Mouse (Mus musculus): ENCODE results near the gene Parp4. TPM values are rescaled to one million over a fixed set of nuclear protein-coding genes. Genes with fewer than 3 reads are reported as not detected.

The Parp4 gene
- polyA plus RNA-seq, 1 experiment = 20.5 TPM

DNA sequence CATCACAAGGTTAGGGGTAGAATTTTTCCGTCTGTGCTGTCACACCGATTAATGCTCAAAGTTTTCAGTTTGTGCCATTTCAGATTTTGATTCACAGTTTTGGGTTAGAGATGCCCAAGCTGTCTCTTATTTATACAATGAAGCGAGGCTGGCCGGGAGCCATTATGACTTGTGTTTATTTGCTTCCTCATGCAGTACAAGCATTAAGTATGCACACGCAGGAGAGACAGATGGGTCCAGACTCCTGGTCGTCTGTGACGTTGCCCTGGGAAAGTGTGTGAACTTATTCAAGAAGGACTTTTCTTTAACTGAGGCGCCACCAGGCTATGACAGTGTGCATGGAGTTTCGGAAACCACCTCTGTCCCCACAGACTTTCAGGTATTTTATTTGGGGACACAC lies 26.6 kb downstream of the Parp4 start:
- Histone ChIP-seq H3K4me3 (ENCODE audit: insufficient read depth, low read length) (no peak overlapping the region), H3K27ac (ENCODE audit: insufficient read depth, low read length) (no peak overlapping the region), H3K4me1 (ENCODE audit: control insufficient read depth, insufficient read depth, low read length) (no peaks in the 10 kb centered on the region)
- TF ChIP-seq POLR2A (IDR thresholded peaks at IDR 0.05; ENCODE audit: low read depth, low read length) (no peak), CTCF (IDR thresholded peaks at IDR 0.05; ENCODE audit: borderline replicate concordance, insufficient read depth, low read length) (no peak)

DNA sequence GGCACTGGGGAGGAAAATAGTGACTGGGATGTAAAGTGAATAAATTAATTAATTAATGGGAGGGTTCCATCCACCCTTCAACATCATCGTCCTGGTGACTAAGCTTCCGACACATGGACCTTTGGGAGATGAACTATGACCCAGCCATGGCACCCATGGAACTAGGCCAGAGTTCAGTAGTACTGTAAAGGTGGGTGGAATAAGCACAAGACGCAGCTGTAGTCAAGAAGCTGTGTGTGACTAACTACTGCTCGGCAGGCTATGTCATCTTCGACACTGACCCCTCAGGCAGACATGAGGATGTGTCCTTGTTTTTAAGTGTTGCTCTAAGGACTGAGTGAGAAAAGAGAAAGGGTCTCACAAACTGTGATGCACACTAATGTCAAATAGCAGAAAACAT lies 29.0 kb downstream of the Parp4 start:
- Histone ChIP-seq H3K4me1 (ENCODE audit: control insufficient read depth, insufficient read depth, low read length) (no peaks in the 10 kb centered on the region), H3K27ac (ENCODE audit: insufficient read depth, low read length) (no peak overlapping the region), H3K4me3 (ENCODE audit: insufficient read depth, low read length) (no peak overlapping the region)
- TF ChIP-seq POLR2A (IDR thresholded peaks at IDR 0.05; ENCODE audit: low read depth, low read length) = no peak
- TF ChIP-seq CTCF (IDR thresholded peaks at IDR 0.05; ENCODE audit: borderline replicate concordance, insufficient read depth, low read length) = no peak

DNA sequence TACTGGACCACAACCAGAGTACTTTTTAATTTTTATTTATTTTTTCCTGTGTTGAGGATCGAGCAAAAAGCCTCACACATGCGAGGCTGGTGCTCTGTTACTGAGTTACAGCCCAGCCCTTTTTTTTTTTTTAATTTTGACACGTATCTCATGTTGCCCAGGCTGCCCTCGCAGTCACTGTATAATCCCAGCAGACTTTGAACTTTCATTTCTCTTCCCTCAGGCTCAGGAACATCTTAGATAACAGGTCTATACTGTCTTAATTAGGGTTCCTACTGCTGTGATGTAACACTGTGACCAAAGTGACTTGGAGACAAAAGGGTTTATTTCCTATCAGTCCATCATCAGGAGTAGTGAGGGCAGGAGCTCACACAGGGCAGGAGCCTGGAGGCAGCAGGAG lies 29.7 kb downstream of the Parp4 start:
- H3K4me1 ChIP-seq (ENCODE audit: control insufficient read depth, insufficient read depth, low read length) = no peaks in the 10 kb centered on the region
- H3K27ac ChIP-seq (ENCODE audit: insufficient read depth, low read length) = no peak overlapping the region
- no peak for TF ChIP-seq CTCF (IDR thresholded peaks at IDR 0.05; ENCODE audit: borderline replicate concordance, insufficient read depth, low read length)
- no peak for TF ChIP-seq POLR2A (IDR thresholded peaks at IDR 0.05; ENCODE audit: low read depth, low read length)
- no peak overlapping the region for H3K4me3 ChIP-seq (ENCODE audit: insufficient read depth, low read length)

DNA sequence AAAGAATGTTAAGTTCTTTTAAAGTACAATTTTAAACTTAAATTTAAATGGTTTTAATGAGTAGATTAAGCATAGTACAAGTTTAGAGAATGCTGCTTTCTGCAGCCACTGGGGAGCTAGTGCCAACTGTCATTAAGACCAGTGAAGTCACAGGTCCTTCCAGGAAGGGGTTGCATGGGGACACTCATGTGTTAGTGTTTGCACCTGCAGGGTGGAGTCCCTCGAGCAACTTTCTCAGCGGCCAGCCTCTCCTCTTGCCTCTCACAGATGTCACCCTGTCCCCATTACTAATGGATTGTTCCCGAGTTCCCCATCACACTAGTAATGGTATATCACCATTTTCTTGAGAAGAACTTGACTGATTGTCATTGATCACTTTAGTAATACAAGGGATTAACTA lies 37.8 kb downstream of the Parp4 start:
- no peak for TF ChIP-seq CTCF (IDR thresholded peaks at IDR 0.05; ENCODE audit: borderline replicate concordance, insufficient read depth, low read length)
- no peak for TF ChIP-seq POLR2A (IDR thresholded peaks at IDR 0.05; ENCODE audit: low read depth, low read length)
- no peak overlapping the region for H3K4me3 ChIP-seq (ENCODE audit: insufficient read depth, low read length)
- H3K4me1 ChIP-seq (ENCODE audit: control insufficient read depth, insufficient read depth, low read length) = no peaks in the 10 kb centered on the region

DNA sequence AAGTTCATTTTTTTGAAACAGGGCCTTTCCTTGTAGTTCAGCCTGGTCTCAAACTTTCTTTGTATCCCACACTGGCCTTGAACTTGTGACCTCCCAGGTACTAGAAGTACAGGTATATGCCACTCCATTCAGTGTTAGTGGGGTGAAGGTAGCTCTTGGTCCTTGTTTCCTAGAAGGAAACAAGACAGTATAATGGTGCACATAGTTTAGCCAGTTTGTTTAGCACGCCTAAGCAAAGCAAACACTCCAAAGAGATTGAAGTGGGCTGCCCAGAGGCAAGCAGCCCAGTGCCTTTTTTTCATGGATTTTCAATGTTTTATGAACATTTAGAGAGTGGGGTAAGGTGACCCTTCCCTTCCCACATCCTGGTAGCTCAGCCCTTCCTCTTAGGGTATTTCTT lies 42.1 kb downstream of the Parp4 start:
- Histone ChIP-seq H3K4me1 (ENCODE audit: control insufficient read depth, insufficient read depth, low read length) (no peaks in the 10 kb centered on the region), H3K27ac (ENCODE audit: insufficient read depth, low read length) (no peak overlapping the region), H3K4me3 (ENCODE audit: insufficient read depth, low read length) (no peak overlapping the region)
- TF ChIP-seq POLR2A (IDR thresholded peaks at IDR 0.05; ENCODE audit: low read depth, low read length) (no peak), CTCF (IDR thresholded peaks at IDR 0.05; ENCODE audit: borderline replicate concordance, insufficient read depth, low read length) (no peak)

More for the DNA sequence above, 37.8 kb downstream of the Parp4 start:
- no peak overlapping the region for H3K27ac ChIP-seq (ENCODE audit: insufficient read depth, low read length)

DNA sequence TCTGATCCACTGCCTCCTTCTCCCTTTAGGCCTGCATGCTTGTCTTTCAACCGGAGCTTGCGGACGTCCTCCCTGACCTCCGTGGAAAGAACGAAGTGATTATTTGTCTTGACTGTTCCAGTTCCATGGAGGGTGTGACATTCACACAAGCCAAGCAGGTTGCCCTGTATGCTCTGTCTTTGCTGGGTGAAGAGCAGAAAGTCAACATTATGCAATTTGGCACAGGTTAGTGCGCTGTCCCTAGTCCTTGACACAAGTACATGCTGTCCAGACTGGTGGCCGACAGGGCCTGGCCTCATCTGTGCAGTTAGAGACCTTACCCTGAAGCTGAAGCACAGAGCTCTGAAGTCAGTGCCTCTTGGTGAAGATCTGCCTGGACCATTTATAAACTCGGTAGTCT lies 45.0 kb downstream of the Parp4 start:
- Histone ChIP-seq H3K4me1 (ENCODE audit: control insufficient read depth, insufficient read depth, low read length) (no peaks in the 10 kb centered on the region), H3K4me3 (ENCODE audit: insufficient read depth, low read length) (no peak overlapping the region), H3K27ac (ENCODE audit: insufficient read depth, low read length) (no peak overlapping the region)
- TF ChIP-seq POLR2A (IDR thresholded peaks at IDR 0.05; ENCODE audit: low read depth, low read length) (no peak), CTCF (IDR thresholded peaks at IDR 0.05; ENCODE audit: borderline replicate concordance, insufficient read depth, low read length) (no peak)

DNA sequence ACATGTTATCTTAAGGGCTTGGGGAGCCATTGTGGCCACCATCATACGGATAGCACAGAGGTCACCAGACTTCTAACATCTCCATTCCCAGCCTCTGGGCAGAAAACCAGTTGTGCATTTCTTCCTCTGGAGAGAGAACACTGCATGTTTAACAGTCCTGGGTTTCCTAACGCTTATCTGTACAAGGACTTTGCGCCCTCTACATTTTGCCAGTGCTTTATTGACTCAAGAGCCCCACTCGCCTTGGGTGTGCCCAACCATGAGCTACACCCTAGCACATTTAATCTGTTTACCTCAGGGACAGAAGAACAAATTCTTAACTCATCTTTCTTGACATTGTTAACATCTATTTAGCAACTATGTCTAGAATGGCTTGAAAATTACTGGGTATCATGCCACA lies 50.8 kb downstream of the Parp4 start:
- no peak overlapping the region for H3K4me3 ChIP-seq (ENCODE audit: insufficient read depth, low read length)
- no peak overlapping the region for H3K27ac ChIP-seq (ENCODE audit: insufficient read depth, low read length)
- TF ChIP-seq CTCF (IDR thresholded peaks at IDR 0.05; ENCODE audit: borderline replicate concordance, insufficient read depth, low read length) = no peak
- TF ChIP-seq POLR2A (IDR thresholded peaks at IDR 0.05; ENCODE audit: low read depth, low read length) = no peak
- H3K4me1 ChIP-seq (ENCODE audit: control insufficient read depth, insufficient read depth, low read length) = no peaks in the 10 kb centered on the region

DNA sequence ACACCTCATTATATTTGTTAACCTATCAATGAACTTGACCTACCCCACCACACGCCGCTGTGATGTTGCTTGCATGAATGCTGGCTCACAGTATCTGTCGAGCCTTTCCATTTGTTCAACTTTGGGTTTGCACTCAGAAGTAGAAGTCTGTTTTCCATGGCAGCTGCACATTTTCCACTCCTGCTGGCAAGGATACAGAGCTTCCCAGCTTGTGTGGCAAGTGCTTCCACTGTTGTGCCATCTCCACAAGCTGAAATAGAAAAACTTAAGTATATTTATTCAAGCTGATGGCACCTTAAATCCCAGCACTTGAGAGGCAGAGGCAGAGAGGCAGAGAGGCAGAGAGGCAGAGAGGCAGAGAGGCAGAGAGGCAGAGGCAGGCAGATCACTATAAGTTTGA lies 52.9 kb downstream of the Parp4 start:
- TF ChIP-seq CTCF (IDR thresholded peaks at IDR 0.05; ENCODE audit: borderline replicate concordance, insufficient read depth, low read length) (no peak), POLR2A (IDR thresholded peaks at IDR 0.05; ENCODE audit: low read depth, low read length) (no peak)
- H3K27ac ChIP-seq (ENCODE audit: insufficient read depth, low read length) = no peak overlapping the region
- H3K4me1 ChIP-seq (ENCODE audit: control insufficient read depth, insufficient read depth, low read length) = no peaks in the 10 kb centered on the region
- no peak overlapping the region for H3K4me3 ChIP-seq (ENCODE audit: insufficient read depth, low read length)

DNA sequence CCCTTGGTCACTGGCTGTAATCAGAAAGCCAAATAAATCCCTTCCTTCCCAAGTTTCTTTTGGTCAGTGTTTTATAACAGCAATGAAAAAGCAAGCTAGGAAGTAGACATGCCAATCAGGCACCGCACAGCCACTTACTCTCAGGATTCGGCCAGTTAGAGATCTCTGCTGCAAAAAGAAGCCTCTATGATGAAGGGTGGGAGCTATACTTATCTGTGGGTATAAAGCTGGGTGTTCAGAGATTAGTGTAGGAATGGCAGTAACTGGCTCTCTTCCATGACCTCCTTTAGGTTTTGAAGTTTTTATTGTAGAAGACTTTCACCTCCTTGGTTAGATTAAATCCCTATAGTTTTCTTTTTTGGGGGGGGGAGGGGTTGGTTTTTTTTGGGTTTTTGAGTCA lies 55.7 kb downstream of the Parp4 start:
- TF ChIP-seq POLR2A (IDR thresholded peaks at IDR 0.05; ENCODE audit: low read depth, low read length) (no peak), CTCF (IDR thresholded peaks at IDR 0.05; ENCODE audit: borderline replicate concordance, insufficient read depth, low read length) (no peak)
- Histone ChIP-seq H3K27ac (ENCODE audit: insufficient read depth, low read length) (no peak overlapping the region), H3K4me1 (ENCODE audit: control insufficient read depth, insufficient read depth, low read length) (no peaks in the 10 kb centered on the region), H3K4me3 (ENCODE audit: insufficient read depth, low read length) (no peak overlapping the region)

DNA sequence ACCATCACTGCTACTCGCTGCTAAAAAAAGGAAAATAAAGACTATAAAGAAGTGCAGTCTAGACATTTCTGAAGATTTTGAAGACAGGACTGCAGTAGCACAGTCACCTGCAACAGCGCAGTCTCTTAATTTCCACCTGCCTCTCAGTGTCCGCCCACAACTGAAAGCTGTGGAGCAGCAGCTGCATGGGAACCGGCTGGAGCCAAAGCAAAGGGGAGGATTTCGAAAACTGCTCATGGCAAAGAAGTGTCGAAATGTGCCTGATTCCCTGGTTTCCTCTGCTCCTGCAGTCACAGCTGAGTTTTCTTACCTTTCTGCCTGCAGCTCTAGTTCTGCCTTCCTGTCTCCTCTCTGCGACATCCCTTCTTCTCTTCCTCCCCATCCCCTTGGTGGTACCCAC lies 71.8 kb downstream of the Parp4 start:
- Histone ChIP-seq H3K4me1 (ENCODE audit: control insufficient read depth, insufficient read depth, low read length) (no peaks in the 10 kb centered on the region), H3K27ac (ENCODE audit: insufficient read depth, low read length) (no peak overlapping the region), H3K4me3 (ENCODE audit: insufficient read depth, low read length) (no peak overlapping the region)
- TF ChIP-seq CTCF (IDR thresholded peaks at IDR 0.05; ENCODE audit: borderline replicate concordance, insufficient read depth, low read length) (no peak), POLR2A (IDR thresholded peaks at IDR 0.05; ENCODE audit: low read depth, low read length) (no peak)

DNA sequence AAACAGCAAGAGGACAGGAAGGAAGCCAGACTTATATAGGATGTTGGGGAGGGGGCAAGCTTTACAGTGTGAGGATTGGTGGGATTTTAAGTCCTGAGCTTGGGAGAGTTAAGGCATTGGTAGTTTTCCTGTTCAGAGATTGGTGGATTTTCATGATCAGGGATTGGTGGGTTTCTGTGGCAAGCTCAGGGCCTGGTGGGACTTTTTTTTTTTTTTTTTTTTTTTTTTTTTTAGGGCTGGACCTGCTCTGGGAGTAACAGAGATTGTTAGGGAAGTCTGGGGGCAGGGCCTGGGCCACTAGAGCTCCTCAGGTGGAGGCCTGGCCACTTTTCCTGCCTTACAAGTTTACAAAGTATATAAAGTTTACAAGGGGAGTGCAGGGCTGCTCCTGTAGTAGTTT lies 74.0 kb downstream of the Parp4 start:
- no peak overlapping the region for H3K4me3 ChIP-seq (ENCODE audit: insufficient read depth, low read length)
- H3K27ac ChIP-seq (ENCODE audit: insufficient read depth, low read length) = no peak overlapping the region
- TF ChIP-seq POLR2A (IDR thresholded peaks at IDR 0.05; ENCODE audit: low read depth, low read length) (no peak), CTCF (IDR thresholded peaks at IDR 0.05; ENCODE audit: borderline replicate concordance, insufficient read depth, low read length) (no peak)
- H3K4me1 ChIP-seq (ENCODE audit: control insufficient read depth, insufficient read depth, low read length) = no peaks in the 10 kb centered on the region
